Mouse (Mus musculus): ENCODE measurements around the gene Nol12. TPM values are rescaled to one million over a fixed set of nuclear protein-coding genes. Genes with fewer than 3 reads are reported as not detected.

Gene Nol12
- 14.1 TPM for polyA plus RNA-seq (2015; fragmentation: Illumina TruSeq; extraction: RNeasy Lipid Tissue Mini Kit (QIAGEN cat#74804); ENCODE audit: insufficient read depth, low read depth, low replicate concordance)

DNA sequence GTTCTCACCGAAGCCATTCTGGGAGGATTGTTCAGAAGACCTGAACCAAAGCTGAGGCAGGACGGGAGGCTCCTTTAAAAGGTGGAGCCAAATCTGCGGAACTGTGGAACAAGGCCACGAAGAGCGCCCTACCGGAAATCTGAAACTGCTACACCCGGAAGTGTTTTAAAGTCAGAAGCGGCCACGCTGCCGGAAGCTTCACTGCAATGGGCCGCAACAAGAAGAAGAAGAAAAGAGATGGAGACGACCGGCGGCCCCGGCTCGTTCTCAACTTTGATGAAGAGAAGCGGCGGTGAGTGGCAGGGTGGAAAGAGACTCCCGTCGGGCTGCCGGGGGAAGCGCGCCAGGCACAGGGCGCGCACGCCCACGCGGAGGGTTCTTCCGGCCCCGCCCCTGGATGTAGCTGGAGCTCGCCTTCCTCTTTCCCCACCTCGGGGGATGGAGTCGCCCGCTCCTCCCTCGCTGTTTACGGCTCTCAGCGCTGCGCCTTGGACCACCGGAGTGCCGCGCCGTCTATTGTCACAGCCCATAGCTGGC lies at the start of gene Nol12:
Nol12 (plus strand) TSS at position 150 of the 537 bp plus-strand sequence.

DNA sequence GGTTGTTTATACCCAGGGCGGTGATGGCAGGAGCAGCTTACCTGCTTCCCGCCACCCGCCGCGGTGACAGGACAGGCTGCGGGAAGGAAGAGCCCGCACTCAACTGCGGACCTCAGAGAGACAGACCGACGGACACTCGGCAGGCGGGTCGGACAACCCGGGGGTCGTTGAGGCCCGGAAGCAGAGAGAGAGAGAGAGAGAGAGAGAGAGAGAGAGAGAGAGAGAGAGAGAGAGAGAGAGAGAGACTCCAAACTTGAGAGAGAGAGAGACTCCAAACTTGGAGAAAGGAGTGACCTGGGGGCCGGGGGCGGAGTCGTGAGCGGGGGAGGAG lies 35.4 kb upstream of the Nol12 start, which contains the start of gene Gm49510:
Gm49510 (plus strand) TSS at position 259 of the 331 bp plus-strand sequence.

DNA sequence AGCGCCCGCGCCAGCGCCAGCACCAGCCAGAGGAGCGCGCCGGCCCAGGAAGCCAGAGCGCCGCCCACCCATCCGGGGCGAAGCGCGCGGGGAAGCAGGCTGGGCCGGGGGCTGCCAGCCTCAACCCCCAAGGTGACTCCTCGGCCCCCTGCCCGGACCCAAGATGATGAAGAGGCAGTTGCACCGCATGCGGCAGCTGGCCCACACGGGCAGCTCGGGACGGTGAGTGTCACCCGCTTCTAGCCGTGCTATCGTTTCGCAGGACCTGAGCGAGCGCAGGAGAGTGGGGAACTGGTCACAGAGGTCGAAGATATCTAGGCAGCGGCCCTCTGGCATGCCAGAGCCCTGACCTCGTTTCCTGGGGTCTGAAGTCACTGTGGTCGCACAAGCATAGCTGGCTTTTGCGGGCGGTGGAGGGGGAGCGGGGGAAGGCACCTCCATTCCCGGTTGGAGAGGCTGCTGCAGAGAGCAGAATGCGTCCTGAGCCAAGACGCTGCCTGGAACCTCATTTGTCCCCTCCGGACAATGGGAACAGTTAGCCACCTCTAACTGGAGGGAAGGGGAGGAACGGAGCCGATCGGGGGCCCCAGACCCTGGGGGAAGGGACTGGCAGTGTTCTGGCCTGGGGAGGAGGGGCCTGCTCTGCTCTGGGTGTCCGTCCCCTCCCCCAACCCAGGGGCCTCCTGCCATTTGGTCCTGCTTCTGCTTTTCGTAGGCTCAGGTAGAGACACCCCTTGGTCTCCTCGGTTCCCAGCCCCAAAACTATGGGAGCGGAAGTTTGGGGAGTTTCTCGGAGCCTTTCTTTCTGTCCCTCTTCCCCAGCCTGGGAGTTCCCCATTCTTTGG lies 34.8 kb upstream of the Nol12 start, which contains the start of gene Sh3bp1:
Sh3bp1 (plus strand) TSS at position 29 of the 845 bp plus-strand sequence.

DNA sequence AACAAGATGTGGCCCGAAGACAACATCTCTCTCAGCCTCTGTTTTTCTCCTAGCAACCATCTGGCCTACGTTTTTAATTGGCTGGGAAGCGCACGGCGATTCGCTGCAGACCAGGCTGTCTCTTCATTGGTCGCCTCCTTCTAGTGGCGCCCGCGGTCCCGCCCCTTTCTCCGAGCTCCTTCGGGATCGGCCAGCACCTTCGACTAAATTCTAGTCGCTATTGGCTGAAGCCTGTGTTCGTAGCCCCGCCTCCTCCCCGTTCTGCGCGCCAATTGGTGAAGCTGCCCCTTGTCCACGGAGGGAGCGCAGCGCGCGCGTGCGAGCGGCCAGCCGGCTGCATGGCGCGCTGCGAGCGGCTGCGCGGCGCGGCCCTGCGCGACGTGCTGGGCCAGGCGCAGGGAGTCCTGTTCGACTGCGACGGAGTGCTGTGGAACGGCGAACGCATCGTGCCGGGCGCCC lies 21.1 kb upstream of the Nol12 start, which contains the start of gene Pdxp:
Pdxp (plus strand) TSS at position 288 of the 459 bp plus-strand sequence.

DNA sequence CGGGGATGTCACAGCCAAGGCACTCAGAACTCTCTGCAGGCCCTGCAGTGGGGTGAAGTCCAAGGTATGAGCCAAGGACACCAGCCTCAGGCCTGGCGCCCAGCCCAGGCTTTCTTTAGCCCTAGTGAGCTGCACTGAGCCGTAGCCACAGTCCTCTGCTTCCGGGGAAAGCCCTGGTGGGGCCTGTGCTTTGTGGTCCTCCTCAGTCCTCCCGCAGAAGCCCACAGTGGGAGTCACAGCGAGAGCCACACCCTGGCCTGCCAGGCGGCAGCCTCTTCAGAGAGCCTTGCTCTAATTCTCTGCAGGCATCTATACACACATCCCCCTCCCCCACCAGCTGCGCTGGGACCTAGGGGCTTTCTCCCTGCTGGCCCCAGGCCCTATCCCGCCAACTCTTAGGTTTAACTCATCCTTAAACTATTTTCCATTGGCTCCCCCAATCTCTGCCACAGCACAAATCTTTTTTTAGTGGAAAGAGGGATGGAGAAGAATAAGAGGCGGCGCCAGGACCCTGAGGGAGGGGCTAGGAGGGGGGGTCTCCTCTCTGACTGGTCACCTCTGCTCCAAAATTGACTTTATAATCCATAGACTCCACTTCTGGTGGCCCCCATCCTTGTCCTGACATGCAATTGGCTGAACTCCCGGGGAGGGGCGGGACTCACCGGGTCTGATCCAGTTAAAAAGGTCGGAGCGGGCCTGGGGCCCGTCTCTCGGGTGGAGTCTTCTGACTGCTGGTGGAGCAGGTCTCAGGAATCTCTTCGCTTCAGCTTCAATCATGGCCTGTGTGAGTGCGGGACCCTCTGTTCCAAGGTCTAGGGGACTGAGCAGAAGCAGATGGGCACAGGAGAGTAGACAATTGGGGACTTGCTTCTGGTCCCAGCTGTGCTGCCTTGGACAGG lies 8.5 kb upstream of the Nol12 start, which contains the start of gene Lgals1:
Lgals1 (plus strand) TSS at position 705 of the 899 bp plus-strand sequence.

DNA sequence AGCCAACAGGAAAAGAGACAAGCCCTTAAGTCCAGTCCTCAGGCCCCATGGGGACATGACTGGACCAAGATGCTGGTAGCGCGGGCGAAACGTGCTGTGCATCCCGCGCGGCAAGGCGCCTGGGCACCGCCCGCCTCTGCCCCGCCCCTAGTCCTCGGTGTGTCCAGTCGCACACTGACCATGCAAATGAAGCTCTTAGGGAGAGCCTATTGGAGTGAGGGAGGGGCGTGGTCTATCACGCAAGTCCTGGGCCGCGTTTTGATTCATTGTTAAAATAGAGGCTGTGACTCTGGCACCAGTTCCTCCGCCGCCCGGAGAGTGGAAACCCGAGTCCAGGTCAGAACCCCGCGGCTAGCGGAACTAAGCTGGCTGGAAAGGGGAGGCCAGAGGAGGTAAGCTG lies 12.9 kb downstream of the Nol12 start, which contains the start of gene Triobp:
Triobp (plus strand) TSS at position 68 of the 400 bp plus-strand sequence.

Other genes starting within 250 kb of the Nol12 start
- gene Elfn2, start 216.2 kb upstream of the Nol12 start, polyA plus RNA-seq (2015; fragmentation: Illumina TruSeq; extraction: RNeasy Lipid Tissue Mini Kit (QIAGEN cat#74804); ENCODE audit: insufficient read depth, low read depth, low replicate concordance), result not detected
- 5.7 TPM for gene Mfng, start 161.5 kb upstream of the Nol12 start, polyA plus RNA-seq (2015; fragmentation: Illumina TruSeq; extraction: RNeasy Lipid Tissue Mini Kit (QIAGEN cat#74804); ENCODE audit: insufficient read depth, low read depth, low replicate concordance)
- 11.2 TPM for gene Card10, start 131.9 kb upstream of the Nol12 start, polyA plus RNA-seq (2015; fragmentation: Illumina TruSeq; extraction: RNeasy Lipid Tissue Mini Kit (QIAGEN cat#74804); ENCODE audit: insufficient read depth, low read depth, low replicate concordance)
- gene Cdc42ep1, start 92.3 kb upstream of the Nol12 start, polyA plus RNA-seq (2015; fragmentation: Illumina TruSeq; extraction: RNeasy Lipid Tissue Mini Kit (QIAGEN cat#74804); ENCODE audit: insufficient read depth, low read depth, low replicate concordance), result 26.1 TPM
- gene Lgals2, start 79.4 kb upstream of the Nol12 start, polyA plus RNA-seq (2015; fragmentation: Illumina TruSeq; extraction: RNeasy Lipid Tissue Mini Kit (QIAGEN cat#74804); ENCODE audit: insufficient read depth, low read depth, low replicate concordance), result 2.3 TPM
- 14.9 TPM for gene Gga1, start 57.7 kb upstream of the Nol12 start, polyA plus RNA-seq (2015; fragmentation: Illumina TruSeq; extraction: RNeasy Lipid Tissue Mini Kit (QIAGEN cat#74804); ENCODE audit: insufficient read depth, low read depth, low replicate concordance)
- gene Gm49510, start 35.3 kb upstream of the Nol12 start, polyA plus RNA-seq (2015; fragmentation: Illumina TruSeq; extraction: RNeasy Lipid Tissue Mini Kit (QIAGEN cat#74804); ENCODE audit: insufficient read depth, low read depth, low replicate concordance), result not detected
- gene Sh3bp1, start 35.2 kb upstream of the Nol12 start, polyA plus RNA-seq (2015; fragmentation: Illumina TruSeq; extraction: RNeasy Lipid Tissue Mini Kit (QIAGEN cat#74804); ENCODE audit: insufficient read depth, low read depth, low replicate concordance), result 4.2 TPM
- gene Pdxp, start 21.0 kb upstream of the Nol12 start, polyA plus RNA-seq (2015; fragmentation: Illumina TruSeq; extraction: RNeasy Lipid Tissue Mini Kit (QIAGEN cat#74804); ENCODE audit: insufficient read depth, low read depth, low replicate concordance), result 0.81 TPM
- gene Lgals1, start 8.2 kb upstream of the Nol12 start, polyA plus RNA-seq (2015; fragmentation: Illumina TruSeq; extraction: RNeasy Lipid Tissue Mini Kit (QIAGEN cat#74804); ENCODE audit: insufficient read depth, low read depth, low replicate concordance), result 163 TPM
- 12.3 TPM for gene Triobp, start 12.8 kb downstream of the Nol12 start, polyA plus RNA-seq (2015; fragmentation: Illumina TruSeq; extraction: RNeasy Lipid Tissue Mini Kit (QIAGEN cat#74804); ENCODE audit: insufficient read depth, low read depth, low replicate concordance)
- 47.5 TPM for gene H1f0, start 93.5 kb downstream of the Nol12 start, polyA plus RNA-seq (2015; fragmentation: Illumina TruSeq; extraction: RNeasy Lipid Tissue Mini Kit (QIAGEN cat#74804); ENCODE audit: insufficient read depth, low read depth, low replicate concordance)
- 1.4 TPM for gene Galr3, start 107.0 kb downstream of the Nol12 start, polyA plus RNA-seq (2015; fragmentation: Illumina TruSeq; extraction: RNeasy Lipid Tissue Mini Kit (QIAGEN cat#74804); ENCODE audit: insufficient read depth, low read depth, low replicate concordance)
- gene Ankrd54, start 128.0 kb downstream of the Nol12 start, polyA plus RNA-seq (2015; fragmentation: Illumina TruSeq; extraction: RNeasy Lipid Tissue Mini Kit (QIAGEN cat#74804); ENCODE audit: insufficient read depth, low read depth, low replicate concordance), result 9.9 TPM
- 26.9 TPM for gene Eif3l, start 140.2 kb downstream of the Nol12 start, polyA plus RNA-seq (2015; fragmentation: Illumina TruSeq; extraction: RNeasy Lipid Tissue Mini Kit (QIAGEN cat#74804); ENCODE audit: insufficient read depth, low read depth, low replicate concordance)
- 10.6 TPM for gene Micall1, start 174.0 kb downstream of the Nol12 start, polyA plus RNA-seq (2015; fragmentation: Illumina TruSeq; extraction: RNeasy Lipid Tissue Mini Kit (QIAGEN cat#74804); ENCODE audit: insufficient read depth, low read depth, low replicate concordance)
- gene Polr2f, start 206.1 kb downstream of the Nol12 start, polyA plus RNA-seq (2015; fragmentation: Illumina TruSeq; extraction: RNeasy Lipid Tissue Mini Kit (QIAGEN cat#74804); ENCODE audit: insufficient read depth, low read depth, low replicate concordance), result 30.2 TPM
- 5.4 TPM for gene 1700088E04Rik, start 206.3 kb downstream of the Nol12 start, polyA plus RNA-seq (2015; fragmentation: Illumina TruSeq; extraction: RNeasy Lipid Tissue Mini Kit (QIAGEN cat#74804); ENCODE audit: insufficient read depth, low read depth, low replicate concordance)
- gene Sox10, start 230.3 kb downstream of the Nol12 start, polyA plus RNA-seq (2015; fragmentation: Illumina TruSeq; extraction: RNeasy Lipid Tissue Mini Kit (QIAGEN cat#74804); ENCODE audit: insufficient read depth, low read depth, low replicate concordance), result 1.2 TPM

Data from pancreas, adult 10 weeks (tissue).